26 mouse cellular contexts compared by ENCODE assay signal in the genomic region with DNA sequence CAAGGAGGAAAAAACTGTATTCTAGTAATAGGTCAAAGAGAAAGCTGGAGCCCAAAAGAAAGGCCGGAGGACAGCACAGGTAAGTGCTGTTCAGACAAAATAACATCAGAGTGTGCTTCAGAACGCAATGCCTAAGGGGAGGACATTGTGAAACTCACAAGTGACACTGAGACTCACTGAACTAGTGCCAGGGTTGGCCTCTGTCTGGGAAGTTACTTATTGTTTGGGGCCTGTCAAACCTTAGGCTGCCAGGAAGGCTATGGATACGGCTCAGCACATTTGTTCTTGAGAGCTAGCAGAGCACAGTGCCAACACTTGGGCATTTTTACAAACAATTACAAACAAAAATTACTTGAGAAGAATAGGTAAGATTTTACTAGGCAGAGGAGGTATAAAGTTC. TPM values are rescaled to one million over a fixed set of nuclear protein-coding genes. Genes with fewer than 3 reads are reported as not detected.
DNase-seq lines count a peak whose midpoint lies in the region; ATAC-seq and TF ChIP-seq lines count a peak whose summit lies in the region.
"Had no signal": no experiment of that assay in that cellular context is flagged by ENCODE, and none has a peak within 500 bp of the region (broad histone marks: within the 10 kb centered on the region; RNA-seq: fewer than 3 reads in every experiment).

No protein-coding gene starts in this region.

- no peaks in the 10 kb centered on the region for H3K36me3 ChIP-seq in heart, embryonic 11.5 days (ENCODE audit: control insufficient read depth, insufficient read depth, low read length)
- H3K36me3 ChIP-seq in lung, postnatal 0 days (ENCODE audit: insufficient read depth, low read length), result no peaks in the 10 kb centered on the region
- H3K36me3 ChIP-seq: embryonic facial prominence, embryonic 12.5 days; forebrain, embryonic 12.5 days; G1E; heart, embryonic 13.5 days had no signal

- no peak overlapping the region for H3K4me3 ChIP-seq in heart, embryonic 11.5 days (ENCODE audit: low read depth, low read length)
- H3K4me3 ChIP-seq in lung, postnatal 0 days (ENCODE audit: low read depth, low read length), result no peak overlapping the region
- H3K4me3 ChIP-seq: embryonic facial prominence, embryonic 12.5 days; forebrain, embryonic 12.5 days; heart, embryonic 13.5 days had no signal

- H3K9me3 ChIP-seq in heart, embryonic 11.5 days (replicated peaks; ENCODE audit: control insufficient read depth, low read length), result no peaks in the 10 kb centered on the region
- H3K9me3 ChIP-seq in lung, postnatal 0 days (ENCODE audit: low read length), result no peaks in the 10 kb centered on the region
- H3K9me3 ChIP-seq: embryonic facial prominence, embryonic 12.5 days; forebrain, embryonic 12.5 days; G1E; heart, embryonic 13.5 days had no signal

- no peak for TF ChIP-seq CTCF in lung, postnatal 0 days (IDR thresholded peaks at IDR 0.05)

- 79% methylated on average over 3 of the region's 3 CpGs for WGBS in heart, embryonic 11.5 days (ENCODE audit: insufficient replicate concordance)
- WGBS in lung, postnatal 0 days, result 52% methylated on average over 3 of the region's 3 CpGs

- H3K27me3 ChIP-seq in heart, embryonic 11.5 days (ENCODE audit: control insufficient read depth, insufficient read depth, low read length), result no peaks in the 10 kb centered on the region
- H3K27me3 ChIP-seq in lung, postnatal 0 days (replicated peaks; ENCODE audit: insufficient read depth, low read length), result no peaks in the 10 kb centered on the region
- H3K27me3 ChIP-seq: embryonic facial prominence, embryonic 12.5 days; forebrain, embryonic 12.5 days; heart, embryonic 13.5 days had no signal

- no peak overlapping the region for H3K27ac ChIP-seq in heart, embryonic 11.5 days (ENCODE audit: low read depth, low read length)
- H3K27ac ChIP-seq in lung, postnatal 0 days (ENCODE audit: low read length), result no peak overlapping the region
- H3K27ac ChIP-seq: embryonic facial prominence, embryonic 12.5 days; forebrain, embryonic 12.5 days; heart, embryonic 13.5 days had no signal

- no peaks in the 10 kb centered on the region for H3K4me1 ChIP-seq in heart, embryonic 11.5 days (ENCODE audit: control insufficient read depth, insufficient read depth, low read length)
- no peaks in the 10 kb centered on the region for H3K4me1 ChIP-seq in lung, postnatal 0 days (ENCODE audit: insufficient read depth, low read depth, low read length)
- H3K4me1 ChIP-seq: embryonic facial prominence, embryonic 12.5 days; forebrain, embryonic 12.5 days; heart, embryonic 13.5 days had no signal

- 0 out of 2 replicates have a peak, but pooled peaks have one; percentile 21 for TF ChIP-seq EP300 in lung, postnatal 0 days (IDR thresholded peaks at IDR 0.05)

- no peak overlapping the region for H3K9ac ChIP-seq in heart, embryonic 11.5 days (ENCODE audit: low read depth, low read length)
- H3K9ac ChIP-seq in lung, postnatal 0 days (replicated peaks; ENCODE audit: low read depth), result no peak overlapping the region
- H3K9ac ChIP-seq: embryonic facial prominence, embryonic 12.5 days; forebrain, embryonic 12.5 days; heart, embryonic 13.5 days had no signal

- ATAC-seq in heart, embryonic 11.5 days (replicated peaks; ENCODE audit: insufficient number of reproducible peaks, low FRiP score, low TSS enrichment), result no peak
- peak; percentile 57 for ATAC-seq in lung, postnatal 0 days
- ATAC-seq: CD4-positive, CD25-positive, alpha-beta regulatory T cell, adult 4 months; forebrain, embryonic 16.5 days had no signal

- no peak overlapping the region for H3K4me2 ChIP-seq in heart, embryonic 11.5 days
- no peak overlapping the region for H3K4me2 ChIP-seq in lung, postnatal 0 days (replicated peaks; ENCODE audit: low read depth, low read length)
- H3K4me2 ChIP-seq: embryonic facial prominence, embryonic 12.5 days; forebrain, embryonic 12.5 days; heart, embryonic 13.5 days had no signal

- peak; percentile 89 for DNase-seq in heart, adult 11 months
- DNase-seq in kidney, adult 8-10 months, result peak; percentile 22 to 26
- DNase-seq in kidney, postnatal 10 days, result no peak
- peak; percentile 31 for DNase-seq in lung, postnatal 0 days (ENCODE audit: low spot score)
- no peak for DNase-seq in lung, postnatal 14 days
- peak; percentile 31 for DNase-seq in lung, postnatal 36 days
- DNase-seq in spleen, postnatal 14 days (ENCODE audit: low spot score in 2 of 2), result no peak
- DNase-seq: adrenal gland, postnatal 10 days; B cell, adult 2 months; cerebellum, adult 11 months; cerebellum, adult 8-10 months; cerebellum, postnatal 25 days; gastrocnemius, postnatal 10 days; heart, postnatal 36 days had no signal

RNA-seq across cellular contexts. Expression of gene Cxcl1, which starts 47.1 kb away (rescaled TPM):
- 0.27 TPM in 1 of 2 replicates, not detected in the other for polyA plus RNA-seq in heart, embryonic 11.5 days (2014; fragmentation: Nextera tagmentation; extraction: Ambion mirVana)
- 2.1 and 30.8 TPM in 2 replicates for polyA plus RNA-seq in lung, postnatal 0 days (2015; fragmentation: Nextera tagmentation; extraction: Ambion mirVana)
- polyA plus RNA-seq: CD4-positive, CD25-positive, alpha-beta regulatory T cell, adult 4 months; forebrain, embryonic 12.5 days; forebrain, embryonic 16.5 days; G1E had no signal

RNA-seq across cellular contexts. Expression of gene Cxcl15, which starts 49.6 kb away (rescaled TPM):
- 0.39 and 0.73 TPM in 2 replicates for polyA plus RNA-seq in heart, embryonic 11.5 days (2014; fragmentation: Nextera tagmentation; extraction: Ambion mirVana)
- 546 and 609 TPM in 2 replicates for polyA plus RNA-seq in lung, postnatal 0 days (2015; fragmentation: Nextera tagmentation; extraction: Ambion mirVana)
- polyA plus RNA-seq: brain, embryonic 14.5 days; CD4-positive, CD25-positive, alpha-beta regulatory T cell, adult 4 months; cortical plate, adult 2 months; forebrain, embryonic 12.5 days; forebrain, embryonic 16.5 days; frontal cortex, adult 2 months; G1E had no signal

RNA-seq across cellular contexts. Expression of gene Cxcl3, which starts 58.0 kb away (rescaled TPM):
- not detected in 2 replicates for polyA plus RNA-seq in heart, embryonic 11.5 days (2014; fragmentation: Nextera tagmentation; extraction: Ambion mirVana)
- polyA plus RNA-seq in lung, postnatal 0 days (2015; fragmentation: Nextera tagmentation; extraction: Ambion mirVana), result 0.42 and 2.5 TPM in 2 replicates
- polyA plus RNA-seq: brain, embryonic 14.5 days; cortical plate, adult 2 months; forebrain, embryonic 12.5 days; frontal cortex, adult 2 months; heart, embryonic 13.5 days; heart, postnatal 0 days had no signal

RNA-seq across cellular contexts. Expression of gene Cxcl2, which starts 59.8 kb away (rescaled TPM):
- polyA plus RNA-seq in heart, embryonic 11.5 days (2014; fragmentation: Nextera tagmentation; extraction: Ambion mirVana), result not detected in 2 replicates
- polyA plus RNA-seq in lung, postnatal 0 days (2015; fragmentation: Nextera tagmentation; extraction: Ambion mirVana), result 0.35 and 8.9 TPM in 2 replicates
- polyA plus RNA-seq: brain, embryonic 14.5 days; cortical plate, adult 2 months; embryonic facial prominence, embryonic 12.5 days; forebrain, embryonic 12.5 days; forebrain, embryonic 16.5 days; frontal cortex, adult 2 months; G1E; heart, embryonic 13.5 days; heart, postnatal 0 days; hindbrain, embryonic 11.5 days had no signal

Comparison
In these comparisons a context has a peak if more than half of its experiments do, and no peak if none do; other contexts are left out.
1. DNase-seq: peak in heart, adult 11 months (single experiment), kidney, adult 8-10 months (2 of 2), lung, postnatal 0 days (single experiment) and lung, postnatal 36 days (single experiment); none in kidney, postnatal 10 days (single experiment), lung, postnatal 14 days (single experiment) and spleen, postnatal 14 days (0 of 2).
2. RNA of gene Cxcl15, which starts 49.6 kb away (polyA plus RNA-seq): 546 to 609 TPM in lung, postnatal 0 days; 0.39 to 0.73 TPM in heart, embryonic 11.5 days; every median in the first group is over 100 times any median in the second.